Mouse (Mus musculus): ENCODE data around the gene Cd207. TPM values are rescaled to one million over a fixed set of nuclear protein-coding genes. Genes with fewer than 3 reads are reported as not detected.

The Cd207 gene
- polyA plus RNA-seq, 1 experiment from 2014 or later = not detected

DNA sequence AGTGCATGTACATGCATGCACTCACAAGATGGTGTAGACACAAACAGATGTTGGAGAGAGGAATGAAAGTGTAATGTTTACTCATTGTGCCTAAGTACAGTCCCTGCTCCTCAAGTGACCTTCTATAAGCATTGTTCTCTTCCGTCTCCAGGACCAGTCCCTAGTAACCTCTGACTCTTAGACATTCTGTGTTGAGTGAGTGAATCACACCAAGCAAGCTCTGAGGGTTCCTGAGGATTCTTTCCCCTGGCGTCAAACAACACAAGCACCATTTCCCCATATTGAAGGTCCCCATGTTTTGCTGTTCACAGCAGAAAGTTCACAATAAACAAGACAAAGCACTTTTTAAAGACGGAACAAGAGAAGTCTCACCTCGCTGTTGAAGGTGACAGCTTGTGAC is 45.8 kb downstream of the Cd207 start:
- Histone ChIP-seq H3K4me3 (ENCODE audit: low read depth, low read length) (no peak overlapping the region), H3K4me1 (ENCODE audit: control insufficient read depth, insufficient read depth, low read length) (no peaks in the 10 kb centered on the region), H3K27ac (ENCODE audit: low read depth, low read length) (no peak overlapping the region), H3K27me3 (ENCODE audit: control insufficient read depth, insufficient read depth, low read length) (no peaks in the 10 kb centered on the region), H3K9ac (ENCODE audit: low read length) (no peak overlapping the region), H3K9me3 (ENCODE audit: control insufficient read depth, low read length) (no peaks in the 10 kb centered on the region), H3K4me2 (ENCODE audit: low read depth) (no peak overlapping the region), H3K36me3 (ENCODE audit: control insufficient read depth, insufficient read depth, low read length) (no peaks in the 10 kb centered on the region)
- ATAC-seq (ENCODE audit: insufficient read depth, low FRiP score, low TSS enrichment) = no peak
- WGBS = 76% methylated on average over 4 of the region's 4 CpGs
- no peak for DNase-seq (ENCODE audit: low spot score)

GRCm38 (mm10) chr6:83626781-83627180 is 50.9 kb downstream of the Cd207 start:
- Histone ChIP-seq H3K4me3 (ENCODE audit: low read depth, low read length) (no peak overlapping the region), H3K27ac (ENCODE audit: low read depth, low read length) (no peak overlapping the region), H3K36me3 (ENCODE audit: control insufficient read depth, insufficient read depth, low read length) (no peaks in the 10 kb centered on the region), H3K4me2 (ENCODE audit: low read depth) (no peak overlapping the region), H3K27me3 (ENCODE audit: control insufficient read depth, insufficient read depth, low read length) (no peaks in the 10 kb centered on the region), H3K9me3 (ENCODE audit: control insufficient read depth, low read length) (no peaks in the 10 kb centered on the region), H3K4me1 (ENCODE audit: control insufficient read depth, insufficient read depth, low read length) (no peaks in the 10 kb centered on the region), H3K9ac (ENCODE audit: low read length) (no peak overlapping the region)
- DNase-seq (ENCODE audit: low spot score) (no peak), ATAC-seq (ENCODE audit: insufficient read depth, low FRiP score, low TSS enrichment) (no peak)
- WGBS = 62% methylated on average over 17 of the region's 17 CpGs

Other genes starting within 250 kb of the Cd207 start
- gene Tet3, start 218.8 kb downstream of the Cd207 start, polyA plus RNA-seq (2014; fragmentation: Nextera tagmentation; extraction: Ambion mirVana) = 47.3 and 48.8 TPM in 2 replicates
- 56.3 and 63.0 TPM in 2 replicates for gene Dguok, start 170.9 kb downstream of the Cd207 start, polyA plus RNA-seq (2014; fragmentation: Nextera tagmentation; extraction: Ambion mirVana)
- 0.66 and 1.8 TPM in 2 replicates for gene Actg2, start 141.6 kb downstream of the Cd207 start, polyA plus RNA-seq (2014; fragmentation: Nextera tagmentation; extraction: Ambion mirVana)
- gene Stambp, start 105.1 kb downstream of the Cd207 start, polyA plus RNA-seq (2014; fragmentation: Nextera tagmentation; extraction: Ambion mirVana) = 24.7 and 27.9 TPM in 2 replicates
- gene Clec4f, start 21.7 kb downstream of the Cd207 start, polyA plus RNA-seq (2014; fragmentation: Nextera tagmentation; extraction: Ambion mirVana) = not detected in 2 replicates
- gene Vax2, start 33.4 kb upstream of the Cd207 start, polyA plus RNA-seq (2014; fragmentation: Nextera tagmentation; extraction: Ambion mirVana) = not detected in 2 replicates
- not detected in 2 replicates for gene Atp6v1b1, start 65.1 kb upstream of the Cd207 start, polyA plus RNA-seq (2014; fragmentation: Nextera tagmentation; extraction: Ambion mirVana)
- gene Ankrd53, start 84.8 kb upstream of the Cd207 start, polyA plus RNA-seq (2014; fragmentation: Nextera tagmentation; extraction: Ambion mirVana) = 0.26 TPM in 1 of 2 replicates, not detected in the other
- gene Tex261, start 98.0 kb upstream of the Cd207 start, polyA plus RNA-seq (2014; fragmentation: Nextera tagmentation; extraction: Ambion mirVana) = 56.7 and 57.7 TPM in 2 replicates
- gene Nagk, start 117.1 kb upstream of the Cd207 start, polyA plus RNA-seq (2014; fragmentation: Nextera tagmentation; extraction: Ambion mirVana) = 36.1 and 36.4 TPM in 2 replicates
- gene Paip2b, start 153.9 kb upstream of the Cd207 start, polyA plus RNA-seq (2014; fragmentation: Nextera tagmentation; extraction: Ambion mirVana) = 19.1 and 21.9 TPM in 2 replicates
- 98.1 and 102 TPM in 2 replicates for gene Zfp638, start 189.3 kb upstream of the Cd207 start, polyA plus RNA-seq (2014; fragmentation: Nextera tagmentation; extraction: Ambion mirVana)

Data from neural tube, embryonic 11.5 days (tissue).